Mouse (Mus musculus): ENCODE data around the gene Nprl3. TPM values are rescaled to one million over a fixed set of nuclear protein-coding genes. Genes with fewer than 3 reads are reported as not detected.

Gene Nprl3
- total RNA-seq, 2 experiments from 2014 or later: 35.6 to 45.7 TPM

GRCm38 (mm10) chr11:32250880-32251763, 16.4 kb downstream of the Nprl3 start:
- ATAC-seq (replicated peaks; ENCODE audit: low FRiP score, low TSS enrichment, poor library complexity, severe bottlenecking): peak; percentile 88

DNA sequence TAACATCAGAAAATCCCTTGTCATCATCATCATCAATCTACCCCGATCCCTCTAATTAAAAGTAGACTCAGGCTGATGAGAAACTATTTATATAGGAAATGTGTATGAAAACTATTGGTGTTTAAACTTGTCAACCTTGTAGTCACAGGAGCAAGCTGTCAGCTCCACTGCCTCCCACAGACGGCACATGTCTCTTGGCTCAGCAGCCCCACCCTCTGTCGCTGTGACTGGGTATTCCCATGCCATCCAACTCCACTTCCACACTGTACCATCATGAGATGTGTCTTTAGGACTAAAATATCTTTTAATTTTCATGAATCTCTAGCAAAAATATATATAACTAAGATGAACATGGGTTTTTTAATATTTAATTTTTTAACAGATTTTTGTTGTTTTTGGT, 19.2 kb downstream of the Nprl3 start:
- no peak for ATAC-seq (replicated peaks; ENCODE audit: low FRiP score, low TSS enrichment, poor library complexity, severe bottlenecking)

DNA sequence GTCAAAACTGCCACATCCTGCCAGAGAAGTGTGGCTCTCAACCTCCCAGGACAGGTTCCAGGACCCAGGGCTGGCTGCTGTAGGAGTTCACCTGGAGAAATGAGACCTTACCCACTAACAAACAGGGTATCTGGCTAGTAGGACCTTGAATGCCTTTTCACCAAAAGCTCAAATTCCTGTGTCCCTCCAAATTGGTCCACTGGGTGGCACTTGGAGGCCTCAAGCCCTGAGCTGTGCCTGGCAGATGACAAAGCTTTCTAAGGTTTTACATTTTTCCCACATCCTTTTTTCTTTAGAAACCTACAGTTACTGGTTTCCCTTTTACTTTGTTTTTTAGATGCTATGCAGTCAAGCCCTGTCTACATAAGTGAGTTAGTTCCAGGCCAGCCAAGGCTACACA, 20.4 kb downstream of the Nprl3 start:
- ATAC-seq (replicated peaks; ENCODE audit: low FRiP score, low TSS enrichment, poor library complexity, severe bottlenecking): 0 out of 2 replicates have a peak, but pooled peaks have one; percentile 37

DNA sequence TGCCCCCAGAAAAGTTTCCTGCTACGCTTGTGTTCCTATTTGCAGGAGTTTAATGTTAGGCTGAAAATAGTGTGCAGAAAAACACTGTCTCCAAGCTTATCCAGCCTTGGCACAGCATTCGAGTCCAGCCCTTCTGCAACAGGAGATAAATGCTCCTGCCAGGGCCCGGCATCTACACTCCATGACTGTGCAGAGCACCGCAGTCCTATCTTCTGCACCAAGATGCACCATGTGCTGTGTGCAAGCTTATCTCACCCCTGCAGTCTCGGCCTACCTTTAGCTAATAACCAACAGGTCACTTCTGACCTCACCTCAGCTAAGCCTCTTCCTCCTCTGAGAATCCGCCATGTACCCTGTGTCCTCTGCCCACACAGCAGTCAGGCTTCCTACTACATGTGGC, 21.9 kb downstream of the Nprl3 start:
- ATAC-seq (replicated peaks; ENCODE audit: low FRiP score, low TSS enrichment, poor library complexity, severe bottlenecking): peak; percentile 92

GRCm38 (mm10) chr11:32244617-32245016, 22.9 kb downstream of the Nprl3 start:
- ATAC-seq (replicated peaks; ENCODE audit: low FRiP score, low TSS enrichment, poor library complexity, severe bottlenecking): no peak

GRCm38 (mm10) chr11:32244064-32244463, 23.4 kb downstream of the Nprl3 start:
- ATAC-seq (replicated peaks; ENCODE audit: low FRiP score, low TSS enrichment, poor library complexity, severe bottlenecking): no peak

DNA sequence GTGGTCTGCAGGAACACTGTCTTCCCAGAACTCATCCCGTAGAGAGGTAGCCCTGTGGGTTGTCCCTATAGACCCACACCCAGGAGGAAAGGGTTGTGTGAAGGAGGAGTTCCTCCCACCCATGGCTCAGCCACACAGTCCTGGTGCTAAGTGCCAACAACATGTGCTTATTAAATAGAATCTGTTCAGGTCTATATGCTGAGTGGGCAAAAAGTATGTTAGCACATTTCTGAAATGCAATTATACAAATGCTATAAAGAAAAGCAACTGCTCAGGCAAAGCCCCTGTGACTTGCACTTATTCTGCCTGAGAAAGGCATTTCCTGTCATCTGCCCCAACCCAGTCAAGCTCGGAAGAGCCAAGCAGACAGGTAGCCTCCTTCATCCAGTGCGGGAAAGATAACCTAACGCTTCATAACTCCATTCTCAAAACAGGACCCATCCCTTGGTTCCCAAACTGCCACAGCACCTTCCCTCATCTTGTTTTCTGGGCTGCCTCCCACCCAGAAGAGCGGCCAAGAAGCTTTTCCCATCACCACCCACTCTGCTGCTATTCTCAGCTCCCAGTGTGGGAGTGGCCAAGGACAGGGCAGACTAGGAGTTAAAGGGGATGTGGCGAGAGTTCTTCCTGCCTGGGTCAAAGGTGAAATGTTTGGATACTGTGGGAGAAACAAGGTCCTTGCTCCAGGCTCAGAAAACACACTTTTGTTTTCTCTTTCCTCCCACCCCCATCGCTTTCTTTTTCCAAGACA, 24.1 kb downstream of the Nprl3 start:
- ATAC-seq (replicated peaks; ENCODE audit: low FRiP score, low TSS enrichment, poor library complexity, severe bottlenecking): no peak

DNA sequence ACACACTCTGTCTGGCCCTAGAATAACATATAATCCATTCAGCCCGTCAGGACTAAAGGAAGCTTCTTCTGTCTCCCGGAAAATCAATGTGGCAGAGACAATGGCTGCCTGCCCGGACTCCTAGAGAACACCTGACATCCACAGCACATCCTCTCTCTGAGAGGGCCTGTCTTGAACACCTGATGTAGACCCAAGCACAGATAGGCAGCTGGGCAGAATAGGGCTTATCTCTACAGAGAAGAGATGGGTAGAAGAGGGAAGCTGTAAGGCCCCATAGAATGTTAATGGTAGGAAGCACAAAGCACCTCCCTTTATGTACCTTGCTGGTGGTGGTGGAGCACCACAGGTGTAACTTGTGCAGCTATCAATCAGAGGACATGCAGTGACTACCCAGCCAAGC, 25.3 kb downstream of the Nprl3 start:
- no peak for ATAC-seq (replicated peaks; ENCODE audit: low FRiP score, low TSS enrichment, poor library complexity, severe bottlenecking)

GRCm38 (mm10) chr11:32241391-32241790, 26.1 kb downstream of the Nprl3 start:
- ATAC-seq (replicated peaks; ENCODE audit: low FRiP score, low TSS enrichment, poor library complexity, severe bottlenecking): no peak

GRCm38 (mm10) chr11:32238093-32238860, 29.2 kb downstream of the Nprl3 start:
- ATAC-seq (replicated peaks; ENCODE audit: low FRiP score, low TSS enrichment, poor library complexity, severe bottlenecking): peak; percentile 82

DNA sequence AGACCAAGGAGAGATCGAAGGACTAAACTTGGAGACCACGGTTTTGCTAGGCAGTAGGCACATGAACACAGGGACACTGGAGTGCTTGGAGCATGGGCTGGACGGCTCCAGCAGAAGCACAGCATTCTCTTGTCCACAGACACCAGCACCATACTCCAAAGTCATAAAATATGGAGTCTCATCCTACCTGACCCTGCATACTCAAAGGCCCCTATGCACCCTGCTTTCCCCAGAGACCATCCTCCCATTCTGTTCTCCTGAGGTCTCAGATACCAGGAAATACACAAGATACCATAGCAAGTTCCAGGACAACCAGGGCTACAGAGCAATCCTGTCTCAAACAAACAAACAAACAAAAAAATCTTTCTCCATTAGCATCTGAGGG, 30.1 kb downstream of the Nprl3 start:
- ATAC-seq (replicated peaks; ENCODE audit: low FRiP score, low TSS enrichment, poor library complexity, severe bottlenecking): no peak

- peak; percentile 48 for ATAC-seq (replicated peaks; ENCODE audit: low FRiP score, low TSS enrichment, poor library complexity, severe bottlenecking)
Measured at GRCm38 (mm10) chr11:32236712-32237410, 30.6 kb downstream of the Nprl3 start.

DNA sequence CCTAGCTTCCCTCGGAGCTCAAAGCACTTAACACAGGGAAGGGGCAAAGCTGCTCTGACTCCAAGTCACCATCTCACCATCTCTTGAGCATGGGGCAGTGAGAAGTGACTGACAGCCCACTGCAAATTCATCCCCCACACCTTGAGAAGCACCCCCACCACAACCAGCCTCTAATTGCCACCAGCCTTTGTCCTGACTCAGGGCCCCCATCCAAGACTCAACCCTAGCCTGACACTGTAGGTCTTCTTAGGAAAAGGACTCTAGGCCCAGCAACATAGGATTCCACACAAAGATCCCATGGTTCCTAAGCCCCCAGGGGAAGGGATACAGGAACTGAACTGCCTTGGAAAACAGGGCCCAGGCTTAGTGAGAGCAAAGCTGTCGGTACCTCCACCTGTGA, 31.4 kb downstream of the Nprl3 start:
- ATAC-seq (replicated peaks; ENCODE audit: low FRiP score, low TSS enrichment, poor library complexity, severe bottlenecking): no peak

GRCm38 (mm10) chr11:32235646-32236045, 31.9 kb downstream of the Nprl3 start:
- no peak for ATAC-seq (replicated peaks; ENCODE audit: low FRiP score, low TSS enrichment, poor library complexity, severe bottlenecking)

- ATAC-seq (replicated peaks; ENCODE audit: low FRiP score, low TSS enrichment, poor library complexity, severe bottlenecking): no peak
Measured at GRCm38 (mm10) chr11:32234816-32235485, 32.6 kb downstream of the Nprl3 start.

DNA sequence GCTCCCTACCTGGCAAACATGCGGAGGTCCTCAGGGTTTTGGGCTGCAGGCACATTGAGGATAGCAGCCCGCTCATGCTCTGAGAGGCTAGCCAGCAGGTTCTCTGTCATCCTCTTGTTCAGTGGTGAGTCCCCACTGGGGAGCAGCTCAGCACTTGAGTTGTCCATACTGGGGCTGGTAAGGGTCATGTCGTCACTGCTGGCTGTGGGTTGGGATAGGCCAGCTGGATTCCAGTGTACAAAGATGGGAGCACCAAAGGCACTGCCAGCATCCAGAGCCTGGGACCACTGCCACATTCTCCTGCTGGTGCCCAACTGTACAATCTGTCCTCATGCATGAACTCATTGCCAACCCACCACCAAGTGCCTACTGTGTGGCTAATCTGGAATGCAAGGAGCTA, 33.6 kb downstream of the Nprl3 start:
- no peak for ATAC-seq (replicated peaks; ENCODE audit: low FRiP score, low TSS enrichment, poor library complexity, severe bottlenecking)

DNA sequence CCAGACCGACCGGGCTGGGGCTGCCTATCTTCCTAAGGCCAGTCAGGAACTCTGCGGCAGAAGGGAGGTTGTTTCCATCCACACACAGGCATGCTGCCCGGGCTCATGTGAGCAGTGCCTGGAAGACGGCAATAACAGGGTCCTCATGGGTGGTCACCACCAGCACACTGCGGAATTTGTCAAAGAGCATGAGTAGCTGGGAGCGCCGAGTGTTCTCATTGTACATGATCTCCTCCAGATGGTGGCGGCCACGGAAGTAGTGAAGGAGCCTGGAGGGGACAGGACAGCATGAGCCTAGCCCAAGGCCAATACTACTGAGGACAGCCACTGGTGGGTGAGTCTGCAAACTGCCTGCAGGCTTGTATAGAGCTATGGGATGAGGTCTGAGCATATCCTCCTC, 34.7 kb downstream of the Nprl3 start:
- ATAC-seq (replicated peaks; ENCODE audit: low FRiP score, low TSS enrichment, poor library complexity, severe bottlenecking): no peak

DNA sequence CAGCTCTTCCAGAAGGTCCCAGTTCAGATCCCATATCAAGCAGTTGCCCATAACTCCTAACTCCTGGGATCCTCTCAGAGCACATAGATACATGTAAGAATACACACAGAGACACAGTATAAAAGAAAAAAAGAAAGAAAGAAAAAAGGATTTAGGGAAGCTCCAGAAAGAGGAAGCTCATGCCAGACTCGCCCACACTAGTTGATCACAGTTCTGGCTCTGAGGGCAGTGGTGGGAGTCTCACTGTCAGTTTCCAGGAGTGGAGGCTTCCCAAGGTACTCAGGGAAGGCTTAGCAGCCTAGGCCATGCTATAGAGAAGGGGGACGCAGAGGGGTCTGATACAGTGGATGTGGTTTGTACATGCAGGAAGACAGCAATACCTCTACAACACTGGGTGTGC, 36.4 kb downstream of the Nprl3 start:
- no peak for ATAC-seq (replicated peaks; ENCODE audit: low FRiP score, low TSS enrichment, poor library complexity, severe bottlenecking)

GRCm38 (mm10) chr11:32230220-32230619, 37.3 kb downstream of the Nprl3 start:
- no peak for ATAC-seq (replicated peaks; ENCODE audit: low FRiP score, low TSS enrichment, poor library complexity, severe bottlenecking)
